Mouse (Mus musculus): ENCODE results near the gene Ube4b.
A peak's percentile ranks its signal among the peaks of the same experiment; 100 is the strongest.
"Not testable (repeated sequence)": the region's sequence is repeated elsewhere in the genome, so short reads cannot be mapped to it uniquely, and the experiment has no call there.

Gene Ube4b

DNA sequence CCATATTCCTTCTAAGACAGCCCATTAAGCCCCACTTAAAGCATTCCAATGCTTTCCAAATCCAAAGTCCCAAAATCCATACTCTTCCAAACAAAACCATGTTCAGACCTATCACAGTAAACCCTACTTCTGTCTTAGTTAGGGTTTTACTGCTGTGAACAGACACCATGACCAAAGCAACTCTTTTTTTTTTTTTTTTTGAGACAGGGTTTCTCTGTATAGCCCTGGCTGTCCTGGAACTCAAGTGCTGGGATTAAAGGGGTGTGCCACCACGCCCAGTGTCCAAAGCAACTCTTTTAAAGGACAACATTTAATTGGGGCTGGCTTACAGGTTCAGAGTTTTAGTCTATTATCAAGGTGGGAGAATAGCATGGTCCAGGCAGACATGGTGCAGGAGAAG, 5.3 kb upstream of the Ube4b start:
- DNase-seq (ENCODE audit: extremely low spot score), result not testable (repeated sequence)

DNA sequence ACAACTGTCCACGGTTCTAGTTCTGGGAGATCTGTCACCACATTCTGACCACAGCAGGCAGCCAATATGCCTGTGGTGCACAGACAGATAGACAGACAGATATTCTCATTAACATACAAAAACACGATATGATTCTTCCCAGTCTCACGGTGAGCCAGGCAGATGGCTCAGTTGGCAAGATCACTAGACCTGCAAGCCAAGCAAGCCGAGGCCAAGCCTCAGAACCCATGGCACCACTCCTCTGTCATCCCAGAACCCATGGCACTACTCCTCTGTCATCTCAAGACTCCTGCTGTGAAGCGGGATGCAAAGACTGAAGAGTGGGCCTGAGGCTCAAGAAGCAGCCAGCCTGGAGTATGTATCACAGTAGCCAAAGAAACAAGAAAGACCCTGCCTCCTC, 3.0 kb upstream of the Ube4b start:
- DNase-seq (ENCODE audit: extremely low spot score), result no peak

DNA sequence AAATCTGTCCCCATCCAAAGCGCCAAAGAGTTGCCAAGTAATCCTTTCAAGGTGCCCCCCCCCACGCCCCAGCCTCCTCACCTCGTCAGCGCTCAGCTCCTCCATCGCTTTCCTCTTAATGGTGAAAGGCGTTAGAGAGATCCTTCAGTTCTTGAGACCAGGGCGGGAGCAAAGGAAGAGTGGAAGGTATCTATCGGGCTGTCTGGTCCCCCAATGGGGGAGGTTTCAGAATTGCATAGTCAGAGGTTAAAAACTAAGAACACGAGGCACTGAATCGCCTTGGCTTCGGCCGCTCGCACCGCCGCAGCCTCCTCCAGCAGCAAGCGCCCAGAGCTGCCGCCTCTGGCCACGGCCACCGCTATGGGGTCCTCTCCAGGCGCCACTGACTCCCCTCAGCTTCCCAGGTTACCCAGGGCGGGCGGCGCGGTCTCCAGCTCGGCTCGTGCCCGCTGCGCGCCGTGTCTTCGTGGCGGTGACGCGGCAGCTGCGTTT, 702 bp downstream of the Ube4b start:
- no peak for DNase-seq (ENCODE audit: extremely low spot score)

DNA sequence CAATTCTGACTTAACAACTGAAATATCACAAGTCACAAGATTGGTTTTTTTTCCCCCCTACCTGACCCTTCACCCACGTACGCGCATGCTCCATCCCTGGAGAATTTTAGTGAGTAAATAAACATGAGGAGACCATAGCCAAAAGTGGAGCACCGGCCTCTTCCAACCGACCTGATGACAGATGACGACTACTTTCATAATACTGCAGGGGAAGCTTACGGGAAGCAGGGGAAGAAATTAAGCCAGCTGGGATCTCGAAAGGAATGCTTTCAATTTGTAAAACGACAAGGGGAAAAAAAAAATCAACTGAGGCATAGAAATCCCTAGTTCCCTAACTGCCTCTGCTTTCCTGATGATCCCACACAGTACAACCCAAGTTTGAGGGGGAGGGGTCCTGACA, 1.8 kb downstream of the Ube4b start:
- no peak for DNase-seq (ENCODE audit: extremely low spot score)

DNA sequence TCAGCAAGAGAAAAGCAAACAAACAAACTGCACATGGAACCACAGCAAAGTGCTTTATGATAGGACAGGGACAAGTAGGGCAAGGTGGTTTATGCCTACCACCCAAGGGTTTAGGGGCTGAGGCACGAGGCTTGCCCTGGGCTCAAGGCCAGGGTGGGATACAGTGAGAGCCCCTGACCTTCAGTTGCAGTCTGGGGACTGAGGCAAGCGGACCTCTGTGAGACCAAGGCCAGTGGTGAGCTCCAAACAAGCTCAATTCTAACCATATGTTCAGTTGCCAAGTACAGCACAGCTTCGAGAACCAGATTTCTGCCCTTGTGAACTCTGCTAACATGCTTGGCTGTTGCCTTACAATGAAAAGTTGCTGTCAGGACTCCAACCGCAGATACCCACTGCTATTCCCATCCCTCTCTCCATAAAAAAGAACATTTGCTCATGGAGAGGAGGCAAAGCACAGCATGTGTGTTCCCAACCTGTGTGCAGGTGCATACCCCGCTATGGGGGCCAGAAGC, 8.6 kb downstream of the Ube4b start:
- no peak for DNase-seq (ENCODE audit: extremely low spot score)

DNA sequence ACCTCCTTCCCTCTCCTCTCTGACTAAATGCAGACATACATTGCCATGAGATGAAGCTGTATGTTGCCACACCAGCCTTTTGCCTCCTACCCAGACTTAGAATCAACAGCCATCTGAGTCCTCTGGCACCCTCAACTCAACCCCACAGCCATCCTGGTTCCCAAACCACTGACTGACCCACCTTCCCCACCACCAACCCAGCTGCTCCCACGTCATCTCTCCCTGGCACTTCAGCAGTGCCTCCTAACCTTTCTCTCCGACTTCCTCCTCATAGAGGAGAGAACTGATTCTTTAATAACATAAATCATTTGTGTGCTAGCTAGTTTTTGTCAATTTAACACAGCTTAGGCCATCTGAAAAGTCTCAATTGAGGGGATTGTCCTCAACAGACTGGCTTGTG, 9.6 kb downstream of the Ube4b start:
- DNase-seq (ENCODE audit: extremely low spot score), result no peak

DNA sequence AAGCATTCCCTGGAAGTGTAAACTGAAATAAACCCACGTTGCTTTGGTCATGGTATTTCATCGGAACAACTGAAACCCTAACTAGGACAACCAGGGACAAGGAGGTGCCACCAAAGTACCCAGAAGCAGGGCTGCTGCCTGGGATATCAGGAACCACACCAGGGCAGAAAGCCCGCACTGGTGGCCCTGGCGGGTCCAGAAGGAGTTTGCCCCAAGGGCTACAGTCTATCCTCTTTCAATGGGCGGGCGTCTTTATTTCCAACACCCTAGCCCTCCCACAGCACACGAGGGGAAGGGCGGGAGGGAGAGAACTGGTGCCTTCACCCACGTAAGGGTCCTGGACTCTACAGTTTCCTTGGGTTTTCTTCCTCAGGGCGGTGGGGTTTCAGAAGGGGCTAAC, 10.1 kb downstream of the Ube4b start:
- no peak for DNase-seq (ENCODE audit: extremely low spot score)

DNA sequence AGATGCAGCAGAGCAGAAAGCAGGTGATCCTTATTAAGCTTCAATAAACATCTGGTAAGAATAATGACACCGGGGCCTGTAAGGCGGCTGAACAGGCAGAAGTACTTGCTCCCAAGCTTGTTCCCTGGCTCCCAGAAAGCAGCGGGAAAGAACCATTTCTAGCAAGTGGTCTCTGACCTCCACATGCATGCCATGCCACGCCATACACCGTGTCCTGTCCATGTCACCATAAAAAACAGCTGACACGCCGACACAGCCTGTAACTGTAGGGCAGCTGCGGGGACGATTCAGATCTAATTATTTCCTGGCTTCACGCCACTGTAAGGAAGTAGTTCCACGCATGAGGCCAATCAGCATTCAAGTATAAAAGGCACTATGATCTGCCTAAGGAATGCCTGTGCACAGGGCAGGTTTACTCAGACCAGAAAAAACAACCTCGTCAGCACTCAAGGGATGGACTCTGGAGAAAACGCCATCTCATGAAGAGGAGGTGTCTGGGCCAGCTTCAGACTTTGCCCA, 10.8 kb downstream of the Ube4b start:
- no peak for DNase-seq (ENCODE audit: extremely low spot score)

DNA sequence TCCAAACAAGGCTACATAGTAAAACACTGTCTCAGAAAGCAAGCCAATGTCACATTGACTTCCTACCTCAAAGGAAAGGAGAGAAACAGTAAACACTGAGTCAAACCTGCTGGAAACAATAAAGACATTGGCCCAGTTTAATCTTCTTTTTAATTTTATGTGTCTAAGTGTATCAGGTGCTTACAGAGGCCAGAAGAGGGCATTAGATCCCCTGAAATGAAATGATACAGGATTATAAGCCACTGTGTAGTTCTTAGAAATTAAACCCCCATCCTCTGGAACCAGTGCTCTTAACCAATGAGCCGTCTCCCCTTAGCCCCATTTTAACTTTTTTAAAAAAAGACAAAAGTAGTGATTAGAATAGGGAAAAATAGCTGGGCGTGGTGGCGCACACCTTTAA, 12.3 kb downstream of the Ube4b start:
- no peak for DNase-seq (ENCODE audit: extremely low spot score)

DNA sequence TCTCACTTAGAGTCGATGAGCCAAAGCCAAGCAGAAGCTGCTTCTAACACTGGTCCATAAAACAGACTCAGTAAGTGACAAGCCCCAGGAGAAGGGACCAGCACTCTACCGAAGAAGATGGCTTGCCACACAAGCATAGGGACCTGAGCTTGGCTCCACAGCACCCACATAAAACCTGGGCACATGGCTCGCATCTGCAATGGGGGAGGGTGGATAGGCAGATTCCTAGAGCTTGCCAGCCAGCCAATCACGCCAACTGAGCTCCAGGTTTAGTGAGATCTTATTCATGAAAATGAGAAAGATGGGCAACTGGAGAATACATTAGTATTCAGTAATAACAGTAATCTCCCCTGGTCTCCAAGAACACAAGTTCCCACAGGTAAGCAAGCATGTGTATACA, 16.8 kb downstream of the Ube4b start:
- DNase-seq (ENCODE audit: extremely low spot score), result no peak

DNA sequence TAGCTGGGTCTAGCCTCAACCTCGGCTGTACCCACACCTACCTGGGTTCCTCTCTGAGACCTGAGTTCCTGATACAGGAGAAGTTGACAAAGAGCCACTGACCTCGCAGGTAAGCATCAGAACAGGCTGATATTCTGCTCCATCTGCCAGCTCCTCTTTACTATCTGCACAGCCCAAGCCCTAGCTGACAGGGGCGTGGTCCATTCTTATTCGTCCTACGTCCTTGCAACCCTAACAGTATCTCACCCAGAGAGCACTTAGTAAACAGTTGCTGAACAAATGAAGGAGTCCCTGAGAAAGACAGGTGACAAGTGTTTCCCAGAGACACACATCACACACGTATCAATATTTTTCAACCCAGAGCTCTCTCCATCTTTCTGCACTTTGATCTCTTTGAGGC, 18.2 kb downstream of the Ube4b start:
- no peak for DNase-seq (ENCODE audit: extremely low spot score)

DNA sequence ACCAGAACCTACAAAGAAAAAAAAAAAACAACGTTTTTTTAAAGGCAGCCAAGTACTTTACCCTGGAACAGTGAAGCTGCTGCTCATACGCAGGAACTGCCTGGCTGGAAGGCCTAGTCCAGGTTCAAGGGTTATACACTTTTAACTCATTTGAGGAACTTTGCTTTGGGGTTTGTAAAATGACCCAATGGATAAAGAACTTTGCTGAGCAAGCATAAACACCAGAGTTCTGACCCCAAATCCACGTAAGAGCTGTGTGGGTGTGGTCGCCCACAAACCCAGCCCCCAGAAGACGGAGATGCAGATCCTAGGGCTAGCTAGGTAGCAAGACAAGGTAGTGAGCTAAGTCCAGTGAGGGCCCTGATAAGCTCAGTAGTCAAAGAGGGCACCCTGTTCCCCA, 19.1 kb downstream of the Ube4b start:
- DNase-seq (ENCODE audit: extremely low spot score), result no peak

DNA sequence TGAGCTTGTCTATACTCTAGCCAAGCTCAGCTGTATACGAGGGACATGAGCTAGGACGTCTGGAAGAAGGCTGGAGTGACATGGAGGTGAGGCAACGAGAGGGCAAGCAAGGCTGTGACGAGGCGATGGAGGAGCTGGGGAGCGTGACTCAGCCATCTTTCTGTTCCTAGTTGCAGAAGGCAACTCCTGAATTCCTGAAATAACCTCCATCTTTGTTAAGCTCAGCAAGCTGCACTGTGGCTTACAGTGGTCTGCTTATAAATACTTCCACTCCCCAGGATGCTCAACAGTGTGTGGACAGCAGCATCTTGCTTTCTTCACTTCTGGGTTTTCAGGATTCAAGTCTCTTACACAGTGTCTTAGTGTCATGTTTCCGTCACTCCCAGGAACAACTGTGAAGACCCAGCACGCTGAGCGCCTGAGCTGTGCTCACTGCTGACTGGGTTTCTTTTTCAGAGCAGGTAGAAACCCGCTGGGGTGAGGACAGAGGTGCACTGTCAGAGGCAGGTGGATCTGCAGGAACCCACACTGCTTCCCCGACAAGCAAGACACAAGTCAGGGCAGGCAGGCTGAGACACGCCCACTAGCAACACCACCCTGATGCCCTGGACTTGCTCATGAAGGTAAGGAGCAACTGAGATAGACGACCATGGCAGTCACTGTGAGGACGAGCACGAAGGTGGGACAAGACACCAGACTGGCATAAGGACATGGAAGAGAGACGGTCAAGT, 20.7 kb downstream of the Ube4b start:
- DNase-seq (ENCODE audit: extremely low spot score), result no peak

DNA sequence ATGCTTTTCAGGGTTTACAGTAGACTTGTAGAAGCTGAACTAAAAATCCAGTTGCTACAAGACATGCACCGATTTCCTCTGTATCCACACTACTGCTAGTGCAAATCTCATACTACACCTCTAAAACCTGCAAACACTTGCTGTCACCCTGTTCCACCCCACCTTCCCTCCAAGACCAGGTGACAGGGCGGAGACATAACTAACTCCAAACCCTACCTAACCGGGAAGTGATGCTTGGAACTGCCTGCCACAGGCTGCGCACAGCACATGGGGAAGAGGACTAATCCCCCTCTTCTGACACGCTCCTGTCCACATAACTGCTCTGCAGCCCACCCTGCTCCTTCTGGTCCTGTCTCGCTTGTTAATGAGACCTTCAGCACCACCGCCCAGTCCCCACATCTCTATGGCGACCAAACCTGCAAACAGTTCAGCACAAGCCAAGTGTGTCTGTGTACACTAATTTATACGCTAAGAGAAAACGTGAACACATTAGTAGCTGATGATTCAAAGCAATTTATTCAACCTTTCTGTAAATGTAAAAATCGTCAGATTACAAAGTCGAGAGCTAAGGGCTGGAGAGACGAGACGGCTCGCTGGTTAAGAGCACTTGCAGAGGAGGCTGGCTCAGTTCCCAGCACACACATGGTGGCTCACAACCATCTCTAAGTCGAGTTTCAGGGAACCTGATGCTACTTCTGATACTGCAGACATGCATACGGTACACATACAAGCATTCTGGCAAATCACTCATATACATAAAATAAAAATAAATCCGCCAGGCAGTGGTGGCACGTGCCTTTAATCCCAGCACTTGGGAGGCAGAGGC, 21.7 kb downstream of the Ube4b start:
- DNase-seq (ENCODE audit: extremely low spot score), result no peak

DNA sequence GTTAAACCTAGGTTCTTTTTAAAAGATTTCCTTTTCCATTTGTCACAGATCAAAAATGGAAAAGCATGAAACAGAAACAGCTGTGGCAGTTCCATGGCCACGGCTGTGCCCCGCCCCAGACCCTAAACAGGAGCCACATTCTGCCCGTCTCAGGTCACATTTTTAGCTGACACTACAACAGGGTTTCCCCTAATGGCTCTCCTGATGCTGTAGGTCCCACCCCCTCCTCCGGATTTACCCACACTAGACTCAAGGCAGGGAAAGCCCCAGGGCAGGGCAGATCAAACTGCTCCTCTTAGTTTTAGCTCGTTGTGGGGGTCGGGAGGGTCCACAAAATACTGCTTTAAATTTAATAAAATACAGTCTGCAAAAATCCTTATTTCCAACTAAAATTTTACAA, 23.5 kb downstream of the Ube4b start:
- peak; percentile 29 for DNase-seq (ENCODE audit: extremely low spot score)

DNA sequence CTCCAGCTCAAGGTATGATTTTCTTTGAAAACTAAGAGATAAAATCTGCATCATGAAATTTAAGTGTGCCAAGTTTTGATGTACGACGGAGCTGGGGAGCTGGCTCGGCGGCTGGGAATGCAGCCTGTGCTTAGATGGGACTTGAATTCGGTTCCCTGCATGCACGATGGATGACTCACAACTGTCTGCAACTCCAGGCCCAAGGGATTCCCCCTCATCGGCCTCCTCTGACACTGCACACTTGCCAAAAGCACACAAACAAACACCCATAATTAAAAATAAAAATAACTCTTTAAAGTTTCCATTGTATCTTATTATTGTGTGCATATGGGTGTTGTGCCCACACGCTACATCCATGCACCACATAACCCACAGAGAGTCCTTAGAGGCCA, 25.0 kb downstream of the Ube4b start:
- no peak for DNase-seq (ENCODE audit: extremely low spot score)

DNA sequence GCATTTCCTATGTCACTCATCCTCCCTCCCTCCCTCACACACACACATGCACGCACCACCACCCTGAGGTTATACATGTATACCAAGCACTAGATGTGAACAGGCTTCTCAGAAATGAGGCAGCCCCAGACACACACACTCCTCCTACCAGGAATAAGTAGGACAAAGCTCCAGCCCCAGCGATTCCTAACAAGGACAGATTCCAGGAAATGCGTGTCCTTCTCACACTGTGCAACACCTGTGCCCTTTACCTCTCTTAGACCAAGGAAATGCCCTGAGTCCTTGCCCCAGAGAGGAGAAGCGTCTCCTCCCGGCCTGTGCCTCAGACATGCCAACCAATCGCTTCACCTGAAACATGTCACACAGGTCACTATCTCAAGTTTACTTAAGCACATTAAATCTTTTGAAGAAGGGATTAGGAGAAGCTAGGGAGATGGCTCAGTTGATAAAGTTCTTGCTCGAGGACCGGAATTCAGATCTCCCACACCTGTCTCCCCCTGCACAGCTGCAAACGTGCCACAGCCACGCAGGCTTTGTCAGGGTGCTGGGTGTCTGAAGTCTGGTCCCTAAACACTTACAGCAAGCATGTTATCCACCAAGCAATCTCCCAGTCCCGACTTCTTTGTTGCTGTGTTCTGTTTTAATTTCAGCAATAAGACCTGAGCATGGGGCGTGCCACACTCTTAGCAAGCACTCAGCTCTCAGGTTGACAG, 25.5 kb downstream of the Ube4b start:
- DNase-seq (ENCODE audit: extremely low spot score), result no peak

DNA sequence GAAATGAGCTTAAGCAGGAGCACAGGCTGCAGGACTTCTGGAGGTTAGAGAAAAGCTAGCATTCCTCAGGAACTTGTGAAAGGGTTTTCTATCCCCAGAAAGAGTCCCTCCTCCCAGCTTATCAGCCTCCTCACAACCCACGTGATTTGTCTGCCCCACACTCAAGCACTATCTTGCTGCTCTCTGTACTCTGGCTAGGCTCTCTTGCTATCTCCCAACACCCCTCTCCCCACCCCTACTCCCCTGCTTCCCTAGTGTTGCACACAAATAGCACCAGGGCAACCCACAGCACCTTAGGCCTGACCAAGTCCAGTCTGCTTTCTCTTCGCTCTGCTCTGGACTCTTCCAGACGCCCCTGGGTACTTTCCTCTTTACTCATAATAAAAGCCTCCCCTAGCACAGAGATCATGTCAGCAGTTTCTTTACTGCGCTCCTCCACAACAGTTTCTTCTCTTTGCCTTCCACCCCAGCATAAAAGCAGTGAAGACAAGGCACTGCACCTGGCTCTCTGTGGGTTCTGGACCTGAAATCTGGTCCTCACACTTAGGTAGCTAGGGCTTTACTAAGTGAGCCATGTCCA, 27.1 kb downstream of the Ube4b start:
- no peak for DNase-seq (ENCODE audit: extremely low spot score)

DNA sequence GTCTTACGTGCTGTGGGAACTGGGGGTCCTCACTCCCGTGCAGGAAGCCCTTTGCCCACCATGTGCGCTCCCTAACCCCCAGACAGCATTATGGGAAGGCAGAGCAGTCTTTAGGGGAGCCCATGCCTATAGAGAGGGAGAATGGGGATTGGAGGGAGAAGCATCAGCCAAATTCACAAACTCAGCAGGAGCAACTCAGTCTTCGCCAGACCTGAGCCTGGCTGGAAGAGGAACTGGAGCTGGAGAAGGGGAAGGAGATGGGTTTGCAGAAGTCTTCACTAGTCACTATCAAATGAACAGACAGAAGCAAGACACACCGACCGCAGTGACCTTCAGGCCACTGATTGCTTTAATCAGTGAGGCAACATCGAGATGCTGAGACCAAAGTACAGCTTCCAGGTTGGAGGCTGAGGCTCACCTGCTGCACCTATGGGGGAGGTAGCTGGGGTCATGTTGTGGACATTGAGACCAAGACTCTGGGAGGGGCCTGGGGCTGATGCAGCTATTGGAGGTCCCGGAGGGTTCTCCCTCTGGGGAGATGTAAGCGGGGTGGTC, 28.3 kb downstream of the Ube4b start:
- DNase-seq (ENCODE audit: extremely low spot score), result no peak

DNA sequence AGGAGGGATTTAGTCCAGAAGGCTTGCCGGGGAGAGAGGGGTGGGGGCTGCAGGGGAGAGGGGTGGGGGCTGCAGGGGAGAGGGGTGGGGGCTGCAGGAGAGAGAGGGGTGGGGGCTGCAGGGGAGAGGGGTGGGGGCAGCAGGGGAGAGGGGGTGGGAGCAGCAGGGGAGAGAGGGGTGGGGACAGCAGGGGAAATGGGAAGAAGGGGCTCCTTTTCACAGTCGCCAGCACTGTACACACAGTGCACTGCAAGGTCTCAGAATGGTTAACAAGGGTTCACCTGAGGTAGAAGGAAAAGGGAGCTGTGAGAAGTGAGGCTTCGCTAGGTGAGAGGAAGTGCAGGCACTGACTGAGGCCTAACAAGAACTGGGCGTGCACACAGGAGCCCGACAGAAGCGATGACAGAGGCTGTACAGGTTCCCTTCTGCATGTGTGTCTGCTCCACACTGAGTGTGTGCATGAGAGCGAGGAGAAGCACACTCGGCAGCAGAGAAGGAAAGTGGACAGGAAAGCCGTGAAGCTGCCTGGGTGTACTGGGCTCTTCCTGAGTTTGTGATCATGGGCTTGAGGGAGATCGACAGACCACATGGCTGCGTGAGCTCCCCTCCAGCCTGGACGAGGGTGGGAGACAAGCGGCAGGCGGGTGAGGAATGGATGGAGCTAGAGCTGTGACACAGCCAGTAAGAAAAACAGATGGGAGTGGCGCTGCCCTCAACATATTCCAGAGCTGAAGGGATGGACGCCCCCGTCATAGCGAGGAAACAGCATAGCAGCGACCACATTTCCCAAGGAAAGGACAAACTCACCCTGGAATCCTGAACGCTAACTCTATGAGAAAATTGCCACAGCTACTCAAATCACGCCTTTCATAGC, 29.9 kb downstream of the Ube4b start:
- DNase-seq (ENCODE audit: extremely low spot score), result no peak

DNA sequence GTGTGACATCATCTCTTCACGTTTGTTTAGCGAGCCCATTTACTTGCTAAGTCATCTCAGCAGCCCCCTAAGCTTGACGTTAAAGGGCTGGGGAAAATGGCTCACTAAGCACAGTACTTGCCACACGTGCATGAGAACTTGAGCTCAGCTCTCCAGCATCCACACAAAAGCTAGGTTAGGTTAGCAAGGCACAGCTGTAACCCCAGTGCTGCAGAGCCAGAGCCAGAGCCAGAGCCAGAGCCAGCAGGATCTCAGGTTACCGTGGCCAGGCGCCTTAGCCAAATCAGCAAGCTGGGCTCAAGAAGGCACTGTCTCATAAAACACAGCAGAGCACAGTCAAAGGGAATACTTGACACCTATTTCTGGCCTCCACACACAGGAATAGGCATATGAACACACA, 31.0 kb downstream of the Ube4b start:
- no peak for DNase-seq (ENCODE audit: extremely low spot score)
